ENCODE assay signal across 9 mouse cellular contexts in genomic region chr1:177440411-177440810, GRCm38 (mm10). TPM values are rescaled to one million over a fixed set of nuclear protein-coding genes. Genes with fewer than 3 reads are reported as not detected.
DNase-seq lines count a peak whose midpoint lies in the region; ATAC-seq and TF ChIP-seq lines count a peak whose summit lies in the region.
"Had no signal": no experiment of that assay in that cellular context is flagged by ENCODE, and none has a peak within 500 bp of the region (broad histone marks: within the 10 kb centered on the region; RNA-seq: fewer than 3 reads in every experiment).

No protein-coding gene starts in this region.

- no peaks in the 10 kb centered on the region for H3K27me3 ChIP-seq in hindbrain, embryonic 10.5 days (ENCODE audit: insufficient read depth, poor library complexity, severe bottlenecking)
- no peaks in the 10 kb centered on the region for H3K27me3 ChIP-seq in hindbrain, embryonic 13.5 days
- no peaks in the 10 kb centered on the region for H3K27me3 ChIP-seq in thymus, adult 2 months (ENCODE audit: control insufficient read depth, insufficient read depth, low read length)
- no peaks in the 10 kb centered on the region for H3K27me3 ChIP-seq in limb, embryonic 14.5 days (ENCODE audit: control insufficient read depth, insufficient read depth, low read length)

- H3K9ac ChIP-seq in hindbrain, embryonic 13.5 days, result no peak overlapping the region
- H3K9ac ChIP-seq in limb, embryonic 14.5 days (ENCODE audit: low read depth, low read length, severe bottlenecking), result no peak overlapping the region

- peaks cover 39% of the 10 kb centered on the region for H3K4me1 ChIP-seq in hindbrain, embryonic 10.5 days (replicated peaks)
- H3K4me1 ChIP-seq in hindbrain, embryonic 13.5 days (replicated peaks), result peaks cover 24% of the 10 kb centered on the region
- peaks cover 9% of the 10 kb centered on the region for H3K4me1 ChIP-seq in thymus, adult 2 months (replicated peaks; ENCODE audit: control insufficient read depth, insufficient read depth, low read length)
- H3K4me1 ChIP-seq in limb, embryonic 14.5 days (ENCODE audit: control insufficient read depth, insufficient read depth, low read length), result peaks cover 12% of the 10 kb centered on the region

- H3K27ac ChIP-seq in hindbrain, embryonic 10.5 days, result peak overlapping the region; percentile 98
- H3K27ac ChIP-seq in hindbrain, embryonic 13.5 days, result no peak overlapping the region
- peak overlapping the region; percentile 60; the same call in 1 of the 2 replicates for H3K27ac ChIP-seq in thymus, adult 2 months (ENCODE audit: control insufficient read depth, insufficient read depth, low read length)
- no peak overlapping the region for H3K27ac ChIP-seq in limb, embryonic 14.5 days (replicated peaks; ENCODE audit: low read depth, low read length)

- no peaks in the 10 kb centered on the region for H3K9me3 ChIP-seq in hindbrain, embryonic 10.5 days
- H3K9me3 ChIP-seq in hindbrain, embryonic 13.5 days, result no peaks in the 10 kb centered on the region
- no peaks in the 10 kb centered on the region for H3K9me3 ChIP-seq in limb, embryonic 14.5 days (ENCODE audit: control insufficient read depth, low read length)

- WGBS in hindbrain, embryonic 10.5 days, result 0% methylated on average over 2 of the region's 2 CpGs
- WGBS in hindbrain, embryonic 13.5 days, result 6% methylated on average over 2 of the region's 2 CpGs
- 0% methylated on average over 1 of the region's 2 CpGs for WGBS in thymus, adult 2 months
- WGBS in limb, embryonic 14.5 days, result 29% methylated on average over 1 of the region's 2 CpGs

- TF ChIP-seq CTCF in thymus, adult 2 months (IDR thresholded peaks at IDR 0.05; ENCODE audit: borderline replicate concordance, control insufficient read depth, extremely low read depth, insufficient read depth, low read length, poor library complexity), result no peak

- no peak for ATAC-seq in hindbrain, embryonic 13.5 days (ENCODE audit: low FRiP score)
- ATAC-seq in limb, embryonic 14.5 days (ENCODE audit: low FRiP score, low read depth), result no peak
- ATAC-seq in monocyte, adult 5-6 weeks (replicated peaks; ENCODE audit: insufficient number of reproducible peaks, low FRiP score, low TSS enrichment, poor library complexity, severe bottlenecking), result no peak

- no peak for TF ChIP-seq POLR2A in thymus, adult 2 months (IDR thresholded peaks at IDR 0.05; ENCODE audit: control insufficient read depth, extremely low read depth, insufficient read depth, low read length, poor library complexity)
- no peak for TF ChIP-seq POLR2A in limb, embryonic 14.5 days (IDR thresholded peaks at IDR 0.05; ENCODE audit: borderline replicate concordance, extremely low read depth, insufficient read depth, insufficient read length)

- H3K36me3 ChIP-seq in hindbrain, embryonic 10.5 days, result no peaks in the 10 kb centered on the region
- H3K36me3 ChIP-seq in hindbrain, embryonic 13.5 days, result no peaks in the 10 kb centered on the region
- no peaks in the 10 kb centered on the region for H3K36me3 ChIP-seq in thymus, adult 2 months (ENCODE audit: control insufficient read depth, insufficient read depth, low read length)
- H3K36me3 ChIP-seq in limb, embryonic 14.5 days (ENCODE audit: control insufficient read depth, insufficient read depth, low read length), result no peaks in the 10 kb centered on the region

- peak overlapping the region; percentile 97 for H3K4me3 ChIP-seq in hindbrain, embryonic 10.5 days
- H3K4me3 ChIP-seq in hindbrain, embryonic 13.5 days, result no peak overlapping the region
- no peak overlapping the region for H3K4me3 ChIP-seq in thymus, adult 2 months (ENCODE audit: control insufficient read depth, insufficient read depth, low read length)
- no peak overlapping the region for H3K4me3 ChIP-seq in limb, embryonic 14.5 days (replicated peaks; ENCODE audit: low read length)

- H3K4me2 ChIP-seq in hindbrain, embryonic 13.5 days, result no peak overlapping the region
- H3K4me2 ChIP-seq in limb, embryonic 14.5 days (replicated peaks; ENCODE audit: low read depth, low read length, severe bottlenecking), result peak overlapping the region; percentile 68; the same call in 1 of the 2 replicates

- no peak for DNase-seq in hindbrain, embryonic 10.5 days (ENCODE audit: low spot score)
- DNase-seq in thymus, adult 2 months, result no peak
- DNase-seq in thymus, adult 18-20 months, result no peak
- DNase-seq in limb, embryonic 14.5 days (ENCODE audit: low spot score), result no peak
- DNase-seq in layer of hippocampus, postnatal 36 days, result no peak
- DNase-seq: gastrocnemius, postnatal 36 days; right cerebral cortex, postnatal 4 days had no signal

RNA-seq across cellular contexts. Expression of gene Zbtb18, which starts 1.7 kb away (rescaled TPM):
- 7.8 and 8.4 TPM in 2 replicates for polyA plus RNA-seq in hindbrain, embryonic 10.5 days (2016; fragmentation: Nextera tagmentation; extraction: Ambion mirVana)
- polyA plus RNA-seq in hindbrain, embryonic 13.5 days (2015; fragmentation: Nextera tagmentation; extraction: Ambion mirVana), result 11.5 and 14.2 TPM in 2 replicates
- polyA plus RNA-seq in thymus, adult 2 months (2012; rRNA removed), result 46.9 and 50.0 TPM in 2 replicates
- polyA plus RNA-seq in limb, embryonic 14.5 days (2012; rRNA removed), result 18.1 and 20.2 TPM in 2 replicates
- polyA plus RNA-seq in limb, embryonic 14.5 days (2014; fragmentation: Nextera tagmentation; extraction: Ambion mirVana), result 3.1 and 3.8 TPM in 2 replicates
- 100 to 1,000 TPM; 565 to 581 TPM for total RNA-seq in layer of hippocampus, postnatal 36 days (2021)
- total RNA-seq in monocyte, adult 5-6 weeks (2017), result 21.8 to 50.1 TPM (median 31.3 TPM) in 3 replicates

Comparison
In these comparisons a context has a peak if more than half of its experiments do, and no peak if none do; other contexts are left out.
1. H3K27ac ChIP-seq: peak in hindbrain, embryonic 10.5 days (single experiment) and thymus, adult 2 months (single experiment); none in hindbrain, embryonic 13.5 days (single experiment) and limb, embryonic 14.5 days (single experiment).